Mouse (Mus musculus): ENCODE data around the gene Olfr322. TPM values are rescaled to one million over a fixed set of nuclear protein-coding genes. Genes with fewer than 3 reads are reported as not detected.
A peak's percentile ranks its signal among the peaks of the same experiment; 100 is the strongest.

Olfr322 gene
- not detected in 2 replicates for polyA plus RNA-seq (2015; fragmentation: Nextera tagmentation; extraction: Ambion mirVana)

DNA sequence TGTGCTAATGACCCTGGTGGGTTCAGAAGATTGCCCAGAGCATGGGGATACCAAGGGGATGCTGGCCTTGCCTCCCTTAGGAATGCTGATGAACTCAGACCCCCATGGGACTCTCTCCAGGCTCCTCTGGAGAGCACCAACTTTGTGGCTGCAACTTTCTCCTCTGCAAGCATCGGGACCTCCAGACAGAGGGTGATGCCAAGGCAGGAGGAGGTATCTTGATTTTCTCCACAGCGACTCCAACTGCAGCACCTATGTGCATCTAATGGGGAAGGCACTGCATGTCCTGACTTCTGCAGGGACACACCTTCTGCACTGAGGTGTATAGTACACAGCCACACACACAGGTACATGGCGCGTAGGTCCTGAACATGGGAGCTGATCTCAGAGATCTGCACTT, at the start of gene Olfr322:
Olfr322 (plus strand) TSS at position 187 of the 400 bp plus-strand sequence.
- Histone ChIP-seq H3K27me3 (no peaks in the 10 kb centered on the region), H3K4me3 (replicated peaks) (no peak within 1 kb of the TSS), H3K9ac (no peak within 1 kb of the TSS), H3K4me1 (replicated peaks) (no peaks in the 10 kb centered on the region), H3K9me3 (replicated peaks) (no peaks in the 10 kb centered on the region), H3K4me2 (no peak within 1 kb of the TSS), H3K36me3 (no peaks in the 10 kb centered on the region), H3K27ac (no peak within 1 kb of the TSS)
- 70% methylated on average over 4 of the region's 4 CpGs for WGBS (ENCODE audit: insufficient replicate concordance)
- no peak for ATAC-seq (ENCODE audit: low read depth)
- no peak for DNase-seq

DNA sequence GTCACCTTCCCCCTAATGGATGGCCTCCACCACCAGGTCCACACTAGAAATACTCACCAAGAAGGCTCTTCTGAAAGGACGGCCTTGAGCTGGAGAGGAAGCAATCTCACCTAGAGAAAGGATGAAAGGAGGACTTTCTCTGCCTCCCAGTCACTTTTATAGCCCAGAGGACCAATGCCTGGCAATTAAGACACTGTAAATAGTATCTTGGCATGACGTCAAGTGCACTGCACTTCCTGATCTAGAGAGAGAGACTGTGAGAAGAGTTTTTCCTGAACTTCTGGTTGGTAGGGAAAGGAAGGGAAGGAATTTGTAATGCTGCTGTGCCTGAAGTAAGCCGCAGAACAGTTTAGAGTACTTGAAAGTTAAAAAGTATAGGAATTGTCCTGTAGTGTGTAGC, 45.2 kb upstream of the Olfr322 start:
- 35% methylated on average over 3 of the region's 3 CpGs for WGBS (ENCODE audit: insufficient replicate concordance)
- no peak for ATAC-seq (ENCODE audit: low read depth)

DNA sequence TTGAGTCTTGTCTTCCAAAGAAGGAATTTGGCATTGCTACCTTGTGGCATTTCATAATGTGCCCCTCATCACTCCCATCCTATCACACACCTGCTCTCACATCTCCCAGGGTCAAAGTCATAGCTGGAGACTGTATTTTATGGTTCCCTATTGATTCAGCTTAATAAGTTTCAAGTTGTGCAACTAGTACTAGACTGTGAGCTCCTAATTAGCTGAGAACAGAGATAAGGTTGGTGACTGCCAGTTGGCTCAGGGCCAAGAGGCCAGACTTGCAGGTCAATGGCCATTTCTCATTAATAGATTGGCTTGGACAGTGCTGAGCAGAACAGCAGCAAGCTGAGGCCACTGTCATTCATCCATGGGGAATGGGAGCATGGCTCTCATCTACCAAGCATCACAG, 44.1 kb upstream of the Olfr322 start:
- H3K4me1 ChIP-seq (replicated peaks) = no peaks in the 10 kb centered on the region
- no peak overlapping the region for H3K4me2 ChIP-seq
- H3K9me3 ChIP-seq (replicated peaks) = no peaks in the 10 kb centered on the region
- H3K36me3 ChIP-seq = no peaks in the 10 kb centered on the region
- H3K9ac ChIP-seq = no peak overlapping the region
- H3K27ac ChIP-seq = no peak overlapping the region
- DNase-seq (no peak), ATAC-seq (ENCODE audit: low read depth) (no peak)
- no peak overlapping the region for H3K4me3 ChIP-seq (replicated peaks)
- H3K27me3 ChIP-seq = 0 out of 2 replicates have a peak, but pooled peaks cover 4% of the 10 kb centered on the region

More for the DNA sequence above, 45.2 kb upstream of the Olfr322 start:
- H3K9me3 ChIP-seq (replicated peaks) = no peaks in the 10 kb centered on the region
- no peak overlapping the region for H3K9ac ChIP-seq
- no peaks in the 10 kb centered on the region for H3K36me3 ChIP-seq
- no peak overlapping the region for H3K4me2 ChIP-seq
- H3K4me1 ChIP-seq (replicated peaks) = no peaks in the 10 kb centered on the region
- 0 out of 2 replicates have a peak, but pooled peaks cover 4% of the 10 kb centered on the region for H3K27me3 ChIP-seq
- DNase-seq = no peak
- no peak overlapping the region for H3K27ac ChIP-seq
- H3K4me3 ChIP-seq (replicated peaks) = no peak overlapping the region

DNA sequence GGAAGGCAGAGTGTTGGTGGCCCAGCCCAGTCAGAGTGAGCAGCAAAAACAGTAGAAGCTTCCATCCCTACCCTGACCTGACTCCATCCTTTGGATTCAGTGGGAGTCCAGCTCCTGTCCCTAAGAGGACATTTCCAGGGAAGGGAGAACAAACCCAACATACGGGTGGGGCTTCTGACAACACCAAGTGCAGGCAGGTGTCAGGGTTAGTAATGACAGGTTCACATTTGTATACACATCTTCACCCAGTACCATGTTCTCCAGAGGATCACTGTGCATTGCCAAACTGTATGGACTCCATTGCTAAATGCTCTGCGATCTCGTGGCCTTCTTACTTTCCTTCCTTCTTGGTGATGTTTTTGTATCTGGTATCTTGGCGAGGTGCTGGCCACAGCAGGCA, 42.6 kb upstream of the Olfr322 start, which contains the start of gene 2210407C18Rik:
2210407C18Rik (minus strand) TSS at position 101 of the 400 bp plus-strand sequence.
- H3K27ac ChIP-seq = no peak within 1 kb of the TSS
- 0 out of 2 replicates have a peak, but pooled peaks cover 4% of the 10 kb centered on the region for H3K27me3 ChIP-seq
- no peak within 1 kb of the TSS for H3K4me2 ChIP-seq
- H3K9ac ChIP-seq = no peak within 1 kb of the TSS
- no peak for ATAC-seq (ENCODE audit: low read depth)
- no peaks in the 10 kb centered on the region for H3K36me3 ChIP-seq
- no peaks in the 10 kb centered on the region for H3K4me1 ChIP-seq (replicated peaks)
- no peaks in the 10 kb centered on the region for H3K9me3 ChIP-seq (replicated peaks)
- 70% methylated on average over 4 of the region's 4 CpGs for WGBS (ENCODE audit: insufficient replicate concordance)
- no peak within 1 kb of the TSS for H3K4me3 ChIP-seq (replicated peaks)
- no peak for DNase-seq

DNA sequence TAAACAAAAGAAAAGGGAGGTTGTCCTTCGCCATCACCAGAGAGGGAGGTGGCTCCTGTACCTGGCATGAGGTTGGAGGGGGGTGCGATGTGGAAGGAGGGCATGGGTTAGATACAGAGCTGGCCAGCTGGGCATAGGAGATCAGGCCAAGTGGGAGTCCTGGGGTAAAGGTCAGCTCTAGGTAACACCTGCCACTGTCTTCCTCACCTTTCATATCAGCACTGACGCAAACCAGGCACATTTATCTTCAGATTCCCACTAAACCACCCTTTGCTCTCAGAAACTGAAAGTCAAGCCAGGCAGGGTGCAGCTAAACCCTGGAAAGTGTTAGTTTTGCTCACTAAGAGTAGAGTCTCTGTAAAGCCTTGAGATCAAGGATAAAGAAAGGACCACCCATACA, 40.2 kb upstream of the Olfr322 start:
- Histone ChIP-seq H3K36me3 (no peaks in the 10 kb centered on the region), H3K27me3 (no peaks in the 10 kb centered on the region; the same call in 1 of the 2 replicates), H3K4me3 (replicated peaks) (no peak overlapping the region), H3K9ac (no peak overlapping the region), H3K4me2 (no peak overlapping the region), H3K4me1 (replicated peaks) (no peaks in the 10 kb centered on the region), H3K9me3 (replicated peaks) (no peaks in the 10 kb centered on the region), H3K27ac (no peak overlapping the region)
- ATAC-seq (ENCODE audit: low read depth) = no peak
- no peak for DNase-seq
- 43% methylated on average over 3 of the region's 3 CpGs for WGBS (ENCODE audit: insufficient replicate concordance)

DNA sequence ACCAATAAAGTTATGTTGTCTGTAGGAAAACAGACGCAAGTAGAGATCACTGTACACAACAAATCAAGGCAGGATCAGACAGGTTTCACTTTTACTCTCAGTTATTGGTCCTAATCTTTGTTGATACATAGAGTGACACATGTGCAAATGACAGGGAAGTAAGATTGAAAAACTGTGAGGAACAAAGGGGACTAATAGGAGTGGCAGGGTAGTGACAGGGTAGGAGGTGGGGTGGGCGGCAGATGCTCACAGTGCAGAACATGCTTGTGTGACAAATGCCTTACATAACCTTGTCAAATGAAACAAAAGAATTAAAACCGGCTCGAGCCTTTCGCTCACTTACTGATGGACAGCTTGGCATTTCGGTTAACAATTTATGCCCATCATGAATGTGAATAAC, 39.8 kb upstream of the Olfr322 start:
- no peak overlapping the region for H3K4me3 ChIP-seq (replicated peaks)
- no peak overlapping the region for H3K9ac ChIP-seq
- H3K4me2 ChIP-seq = no peak overlapping the region
- H3K4me1 ChIP-seq (replicated peaks) = no peaks in the 10 kb centered on the region
- H3K9me3 ChIP-seq (replicated peaks) = no peaks in the 10 kb centered on the region
- H3K27ac ChIP-seq = no peak overlapping the region
- H3K36me3 ChIP-seq = no peaks in the 10 kb centered on the region
- WGBS (ENCODE audit: insufficient replicate concordance) = 62% methylated on average over 6 of the region's 6 CpGs
- no peak for DNase-seq
- no peak for ATAC-seq (ENCODE audit: low read depth)
- H3K27me3 ChIP-seq = no peaks in the 10 kb centered on the region; the same call in 1 of the 2 replicates

DNA sequence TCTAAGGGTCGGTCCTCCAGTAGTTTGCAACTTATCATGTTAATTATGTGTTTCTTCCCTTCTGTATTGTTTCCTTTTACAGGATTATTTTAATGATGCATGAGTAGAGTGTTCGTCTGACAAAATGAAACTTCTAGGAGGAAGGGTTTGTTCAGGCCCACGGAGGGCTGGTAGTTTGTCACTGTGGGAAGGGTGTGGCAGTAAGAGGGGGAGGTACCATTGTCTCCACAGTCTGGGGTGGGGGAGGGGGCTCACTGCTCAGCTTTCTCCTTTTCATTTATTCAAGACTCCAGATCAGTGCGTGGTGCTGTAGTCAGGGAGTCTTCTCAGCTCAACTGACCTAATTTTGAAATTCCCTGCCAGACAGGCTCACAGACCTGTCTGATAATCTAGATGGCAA, 32.4 kb upstream of the Olfr322 start:
- H3K27ac ChIP-seq = no peak overlapping the region
- WGBS (ENCODE audit: insufficient replicate concordance) = 48% methylated on average over 4 of the region's 4 CpGs
- DNase-seq = no peak
- H3K9me3 ChIP-seq (replicated peaks) = no peaks in the 10 kb centered on the region
- no peaks in the 10 kb centered on the region for H3K4me1 ChIP-seq (replicated peaks)
- no peak for ATAC-seq (ENCODE audit: low read depth)
- H3K27me3 ChIP-seq = no peaks in the 10 kb centered on the region; the same call in 1 of the 2 replicates
- H3K4me3 ChIP-seq (replicated peaks) = no peak overlapping the region
- H3K4me2 ChIP-seq = no peak overlapping the region
- H3K9ac ChIP-seq = no peak overlapping the region
- H3K36me3 ChIP-seq = no peaks in the 10 kb centered on the region

DNA sequence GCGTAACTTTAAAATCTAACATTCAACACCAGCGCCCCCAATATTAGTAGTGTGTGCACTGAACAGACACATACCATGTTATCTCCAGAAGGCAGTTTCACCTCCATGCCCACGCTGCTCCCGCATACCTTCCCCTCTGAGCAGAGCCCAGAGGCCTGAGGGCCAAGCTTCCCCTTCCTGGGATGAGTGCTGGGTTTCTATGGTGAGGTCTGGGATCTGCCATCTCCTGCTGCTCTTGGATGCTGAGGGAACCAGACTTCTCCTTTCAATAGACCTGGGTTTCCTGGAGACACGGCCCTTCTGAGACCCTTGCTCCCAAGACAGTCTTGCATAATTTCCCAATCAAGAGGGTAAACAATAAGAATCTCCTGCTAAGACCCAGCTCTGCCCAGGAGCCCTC, 28.2 kb upstream of the Olfr322 start, which contains the start of gene Olfr323:
Olfr323 (minus strand) TSS at position 101 of the 400 bp plus-strand sequence.
- no peak within 1 kb of the TSS for H3K4me2 ChIP-seq
- no peak for ATAC-seq (ENCODE audit: low read depth)
- no peaks in the 10 kb centered on the region for H3K36me3 ChIP-seq
- WGBS (ENCODE audit: insufficient replicate concordance) = 53% methylated on average over 5 of the region's 5 CpGs
- no peak within 1 kb of the TSS for H3K27ac ChIP-seq
- H3K4me1 ChIP-seq (replicated peaks) = 0 out of 2 replicates have a peak, but pooled peaks cover 6% of the 10 kb centered on the region
- H3K9ac ChIP-seq = no peak within 1 kb of the TSS
- DNase-seq = no peak
- no peak within 1 kb of the TSS for H3K4me3 ChIP-seq (replicated peaks)
- H3K27me3 ChIP-seq = no peaks in the 10 kb centered on the region
- H3K9me3 ChIP-seq (replicated peaks) = no peaks in the 10 kb centered on the region

DNA sequence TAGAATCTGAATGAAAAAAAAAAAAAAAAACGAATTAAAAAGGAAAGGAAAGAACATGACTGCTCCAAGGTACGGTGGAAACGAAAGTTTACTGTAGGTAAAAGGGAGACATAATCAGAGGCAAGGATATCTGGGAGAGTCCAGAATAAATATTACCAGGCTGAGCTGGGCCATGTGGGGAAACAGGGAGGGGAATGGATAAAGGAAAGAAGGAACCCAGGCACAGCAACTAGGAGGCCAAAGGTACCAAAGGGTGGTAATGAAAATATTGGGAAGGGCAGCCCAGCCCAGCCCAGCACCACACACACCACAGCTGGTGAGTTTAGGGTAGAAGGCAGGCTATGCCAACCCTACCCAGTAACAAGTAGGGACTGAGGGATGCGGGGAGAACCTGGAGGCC, 23.7 kb upstream of the Olfr322 start:
- H3K4me1 ChIP-seq (replicated peaks) = peaks cover 25% of the 10 kb centered on the region
- no peaks in the 10 kb centered on the region for H3K36me3 ChIP-seq
- 64% methylated on average over 4 of the region's 4 CpGs for WGBS (ENCODE audit: insufficient replicate concordance)
- ATAC-seq (ENCODE audit: low read depth) = no peak
- no peak overlapping the region for H3K4me3 ChIP-seq (replicated peaks)
- no peak for DNase-seq
- H3K4me2 ChIP-seq = no peak overlapping the region
- H3K27ac ChIP-seq = no peak overlapping the region
- peaks cover 8% of the 10 kb centered on the region; the same call in 1 of the 2 replicates for H3K27me3 ChIP-seq
- H3K9me3 ChIP-seq (replicated peaks) = no peaks in the 10 kb centered on the region
- no peak overlapping the region for H3K9ac ChIP-seq

DNA sequence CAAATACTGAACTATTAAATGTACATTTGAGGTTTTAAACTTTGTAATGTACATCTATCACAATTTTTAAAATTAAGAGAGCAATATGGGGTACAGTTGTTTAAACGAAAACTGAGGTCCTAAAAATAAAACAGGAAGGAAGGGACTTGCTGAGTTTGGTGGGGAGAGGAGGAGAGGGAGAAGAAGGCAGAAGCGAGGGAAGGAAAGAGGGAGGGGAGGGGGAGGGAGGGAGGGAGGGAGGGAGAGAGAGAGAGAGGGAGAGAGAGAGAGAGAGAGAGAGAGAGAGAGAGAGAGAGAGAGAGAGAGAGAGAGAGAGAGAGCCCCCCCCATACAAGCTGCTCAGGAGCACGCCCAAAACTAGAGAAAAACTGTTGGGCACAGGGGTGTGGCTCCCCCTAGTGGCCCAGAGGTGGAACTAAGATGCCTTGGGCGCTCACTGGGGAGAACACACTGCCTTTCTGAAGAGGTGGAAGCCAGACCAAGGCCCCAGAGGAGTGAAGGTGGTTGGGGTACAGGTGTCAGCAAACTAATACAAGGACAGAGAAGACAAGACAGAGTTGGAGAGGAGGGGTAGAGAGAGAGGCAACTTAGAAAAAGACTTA, 22.1 kb upstream of the Olfr322 start:
- 2% methylated on average over 4 of the region's 4 CpGs for WGBS (ENCODE audit: insufficient replicate concordance)
- H3K4me2 ChIP-seq = no peak overlapping the region
- no peaks in the 10 kb centered on the region for H3K9me3 ChIP-seq (replicated peaks)
- H3K36me3 ChIP-seq = no peaks in the 10 kb centered on the region
- no peak for ATAC-seq (ENCODE audit: low read depth)
- H3K4me3 ChIP-seq (replicated peaks) = no peak overlapping the region
- peaks cover 8% of the 10 kb centered on the region; the same call in 1 of the 2 replicates for H3K27me3 ChIP-seq
- peak; percentile 63 for DNase-seq
- peaks cover 35% of the 10 kb centered on the region for H3K4me1 ChIP-seq (replicated peaks)
- no peak overlapping the region for H3K27ac ChIP-seq
- no peak overlapping the region for H3K9ac ChIP-seq

DNA sequence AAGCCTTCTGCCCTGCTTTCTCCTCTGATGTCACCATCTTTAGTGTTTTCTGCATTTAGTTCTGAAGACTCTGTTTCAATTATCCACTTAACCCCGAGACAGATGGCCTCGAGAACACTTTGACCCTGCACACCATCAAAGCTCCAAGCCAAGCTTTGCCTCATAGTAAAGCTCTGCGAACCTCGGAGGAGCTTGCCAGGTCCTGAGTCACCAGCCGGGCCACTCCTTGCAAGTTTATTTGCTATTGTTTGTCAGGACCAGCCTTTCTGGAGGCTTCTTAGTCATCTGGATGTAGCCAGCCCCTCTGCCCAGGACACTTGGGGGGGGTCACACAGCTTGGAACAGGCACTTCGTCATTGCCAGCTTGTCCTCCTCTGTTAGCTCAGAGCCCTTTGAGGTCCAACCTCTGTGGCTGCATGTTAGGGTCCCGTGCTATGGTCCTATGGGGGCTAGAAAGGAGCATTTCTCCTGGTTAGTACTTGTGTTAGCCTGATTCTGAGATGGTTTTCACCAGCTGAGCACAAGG, 20.3 kb upstream of the Olfr322 start:
- DNase-seq (no peak), ATAC-seq (ENCODE audit: low read depth) (no peak)
- H3K4me1 ChIP-seq (replicated peaks) = peaks cover 45% of the 10 kb centered on the region
- 70% methylated on average over 7 of the region's 7 CpGs for WGBS (ENCODE audit: insufficient replicate concordance)
- H3K36me3 ChIP-seq = peaks cover 7% of the 10 kb centered on the region
- H3K27me3 ChIP-seq = peaks cover 8% of the 10 kb centered on the region; the same call in 1 of the 2 replicates
- no peaks in the 10 kb centered on the region for H3K9me3 ChIP-seq (replicated peaks)
- H3K27ac ChIP-seq = peak overlapping the region; percentile 34; the same call in 1 of the 2 replicates
- H3K4me2 ChIP-seq = no peak overlapping the region
- no peak overlapping the region for H3K4me3 ChIP-seq (replicated peaks)
- H3K9ac ChIP-seq = no peak overlapping the region

Data from liver, embryonic 13.5 days (tissue).